In the genomic region with DNA sequence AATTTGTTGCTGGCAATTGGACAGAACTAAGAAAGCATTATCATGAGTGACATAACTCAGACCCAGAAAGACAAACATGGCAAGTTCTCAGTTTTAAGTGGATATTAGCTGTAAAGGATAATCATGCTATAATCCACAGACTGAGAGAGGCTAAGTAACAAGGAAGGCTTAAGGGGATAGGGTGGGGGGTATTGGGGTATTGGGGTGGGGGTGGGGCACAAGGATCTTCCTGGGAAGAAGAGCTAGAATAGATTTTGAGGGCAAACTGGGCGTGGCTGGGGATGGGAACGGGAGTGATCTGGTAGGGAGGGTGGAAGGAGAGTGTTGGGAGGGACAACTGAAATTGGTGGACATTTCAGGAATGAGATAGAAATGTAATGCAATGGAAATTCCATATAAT, we compare ENCODE assay signal across 19 mouse cellular contexts. TPM values are rescaled to one million over a fixed set of nuclear protein-coding genes. Genes with fewer than 3 reads are reported as not detected.
DNase-seq lines count a peak whose midpoint lies in the region; ATAC-seq and TF ChIP-seq lines count a peak whose summit lies in the region.
"Not testable (repeated sequence)": the region's sequence is repeated elsewhere in the genome, so short reads cannot be mapped to it uniquely, and the experiment has no call there.
"Had no signal": no experiment of that assay in that cellular context is flagged by ENCODE, and none has a peak within 500 bp of the region (broad histone marks: within the 10 kb centered on the region; RNA-seq: fewer than 3 reads in every experiment).

No protein-coding gene starts in this region.

- 30% methylated on average over 2 of the region's 2 CpGs for WGBS in embryonic facial prominence, embryonic 15.5 days
- 27% methylated on average over 2 of the region's 2 CpGs for WGBS in heart, embryonic 14.5 days
- 41% methylated on average over 2 of the region's 2 CpGs for WGBS in hindbrain, embryonic 14.5 days
- 38% methylated on average over 2 of the region's 2 CpGs for WGBS in kidney, postnatal 0 days
- WGBS in midbrain, embryonic 11.5 days: 32% methylated on average over 2 of the region's 2 CpGs

- H3K27me3 ChIP-seq in embryonic facial prominence, embryonic 15.5 days; heart, embryonic 14.5 days (ENCODE audit: control insufficient read depth, insufficient read depth, low read length); hindbrain, embryonic 14.5 days (ENCODE audit: control insufficient read depth, insufficient read depth, low read length); kidney, postnatal 0 days (ENCODE audit: insufficient read depth, low read length); midbrain, embryonic 11.5 days (ENCODE audit: control insufficient read depth, insufficient read depth, low read length): not testable (repeated sequence)

- ATAC-seq in embryonic facial prominence, embryonic 15.5 days (ENCODE audit: insufficient number of reproducible peaks, low FRiP score, low TSS enrichment, low read depth): 0 out of 2 replicates have a peak, but pooled peaks have one; percentile 60
- ATAC-seq in heart, embryonic 14.5 days (ENCODE audit: insufficient number of reproducible peaks, insufficient read depth, low FRiP score, low read depth): peak; percentile 56; the same call in 1 of the 2 replicates
- 0 out of 2 replicates have a peak, but pooled peaks have one; percentile 59 for ATAC-seq in hindbrain, embryonic 14.5 days (ENCODE audit: low FRiP score)
- ATAC-seq in kidney, postnatal 0 days (replicated peaks; ENCODE audit: low FRiP score, low read depth): 0 out of 2 replicates have a peak, but pooled peaks have one; percentile 65
- ATAC-seq in midbrain, embryonic 11.5 days (ENCODE audit: low FRiP score): 0 out of 2 replicates have a peak, but pooled peaks have one; percentile 57

- peak; percentile 14 for DNase-seq in hindbrain, embryonic 14.5 days (ENCODE audit: low spot score)
- not testable (repeated sequence) for DNase-seq in kidney, postnatal 0 days (ENCODE audit: low spot score)
- DNase-seq in midbrain, embryonic 11.5 days (ENCODE audit: low spot score, missing footprints): peak; percentile 73
- peak; percentile 22 for DNase-seq in retina, postnatal 1 day

- not testable (repeated sequence) for H3K4me2 ChIP-seq in embryonic facial prominence, embryonic 15.5 days (replicated peaks); heart, embryonic 14.5 days (ENCODE audit: low read length); hindbrain, embryonic 14.5 days (replicated peaks); kidney, postnatal 0 days (ENCODE audit: low read length); midbrain, embryonic 11.5 days

- not testable (repeated sequence) for H3K4me3 ChIP-seq in embryonic facial prominence, embryonic 15.5 days (replicated peaks); heart, embryonic 14.5 days (ENCODE audit: control insufficient read depth in 1 of 2, insufficient read depth in 1 of 2, low read depth in 1 of 2, low read length in 2 of 2); hindbrain, embryonic 14.5 days (replicated peaks; ENCODE audit: low read length); kidney, postnatal 0 days (replicated peaks; ENCODE audit: low read depth, low read length); midbrain, embryonic 11.5 days (ENCODE audit: low read depth, low read length)

- not testable (repeated sequence) for H3K36me3 ChIP-seq in embryonic facial prominence, embryonic 15.5 days; heart, embryonic 14.5 days (ENCODE audit: control insufficient read depth, insufficient read depth, low read length); hindbrain, embryonic 14.5 days (replicated peaks; ENCODE audit: control insufficient read depth, insufficient read depth); kidney, postnatal 0 days (ENCODE audit: insufficient read depth, low read length); midbrain, embryonic 11.5 days (ENCODE audit: control insufficient read depth, insufficient read depth, low read length)

- H3K4me1 ChIP-seq in embryonic facial prominence, embryonic 15.5 days; heart, embryonic 14.5 days (ENCODE audit: control insufficient read depth in 2 of 2, insufficient read depth in 2 of 2, low read length in 2 of 2); hindbrain, embryonic 14.5 days (replicated peaks; ENCODE audit: control insufficient read depth, insufficient read depth, low read length); kidney, postnatal 0 days (replicated peaks; ENCODE audit: insufficient read depth, low read length); midbrain, embryonic 11.5 days (ENCODE audit: control insufficient read depth, insufficient read depth, low read length): not testable (repeated sequence)

- H3K27ac ChIP-seq in embryonic facial prominence, embryonic 15.5 days (replicated peaks); heart, embryonic 14.5 days (replicated peaks in 1 of 2; ENCODE audit: control insufficient read depth in 1 of 2, insufficient read depth in 1 of 2, low read depth in 2 of 2, low read length in 2 of 2); hindbrain, embryonic 14.5 days; kidney, postnatal 0 days; midbrain, embryonic 11.5 days (ENCODE audit: low read depth, low read length): not testable (repeated sequence)

- not testable (repeated sequence) for H3K9me3 ChIP-seq in embryonic facial prominence, embryonic 15.5 days (replicated peaks); heart, embryonic 14.5 days (ENCODE audit: control insufficient read depth, low read length); hindbrain, embryonic 14.5 days (ENCODE audit: control insufficient read depth, low read length); kidney, postnatal 0 days (replicated peaks; ENCODE audit: low read length)
- H3K9me3 ChIP-seq in midbrain, embryonic 11.5 days (ENCODE audit: control insufficient read depth, low read length): peaks cover 12% of the 10 kb centered on the region

- not testable (repeated sequence) for TF ChIP-seq CTCF in kidney, postnatal 0 days (IDR thresholded peaks at IDR 0.05; ENCODE audit: low read depth)

- not testable (repeated sequence) for H3K9ac ChIP-seq in embryonic facial prominence, embryonic 15.5 days; heart, embryonic 14.5 days (ENCODE audit: low read length); hindbrain, embryonic 14.5 days; kidney, postnatal 0 days (ENCODE audit: low read depth, low read length); midbrain, embryonic 11.5 days (ENCODE audit: low read length)

RNA-seq across cellular contexts. Expression of a gene that starts 7.0 kb away (rescaled TPM):
- 0.23 TPM in 1 of 2 replicates, not detected in the other for polyA plus RNA-seq in embryonic facial prominence, embryonic 15.5 days (2015; fragmentation: Nextera tagmentation; extraction: Ambion mirVana)
- not detected in 2 replicates for polyA plus RNA-seq in heart, embryonic 14.5 days (2014; fragmentation: Nextera tagmentation; extraction: Ambion mirVana)
- polyA plus RNA-seq in hindbrain, embryonic 14.5 days (2014; fragmentation: Nextera tagmentation; extraction: Ambion mirVana): not detected in 2 replicates
- not detected in 2 replicates for polyA plus RNA-seq in kidney, postnatal 0 days (2015; fragmentation: Nextera tagmentation; extraction: Ambion mirVana)
- polyA plus RNA-seq in midbrain, embryonic 11.5 days (2014; fragmentation: Nextera tagmentation; extraction: Ambion mirVana): not detected in 2 replicates
- polyA plus RNA-seq: activated CD4-positive, CD25-positive, alpha-beta regulatory T cell, adult 4 months; brain, embryonic 14.5 days; cortical plate, adult 2 months; embryonic facial prominence, embryonic 10.5 days; embryonic facial prominence, embryonic 13.5 days; forebrain, embryonic 10.5 days; forebrain, embryonic 14.5 days; forebrain, postnatal 0 days; frontal cortex, adult 2 months; heart, embryonic 11.5 days; hindbrain, embryonic 13.5 days; intestine, embryonic 14.5 days had no signal

RNA-seq across cellular contexts. Expression of a gene that starts 45.7 kb away (rescaled TPM):
- 0.20 and 0.25 TPM in 2 replicates for polyA plus RNA-seq in embryonic facial prominence, embryonic 15.5 days (2015; fragmentation: Nextera tagmentation; extraction: Ambion mirVana)
- 0.36 and 0.69 TPM in 2 replicates for polyA plus RNA-seq in heart, embryonic 14.5 days (2014; fragmentation: Nextera tagmentation; extraction: Ambion mirVana)
- polyA plus RNA-seq in hindbrain, embryonic 14.5 days (2014; fragmentation: Nextera tagmentation; extraction: Ambion mirVana): not detected in 2 replicates
- not detected in 2 replicates for polyA plus RNA-seq in kidney, postnatal 0 days (2015; fragmentation: Nextera tagmentation; extraction: Ambion mirVana)
- polyA plus RNA-seq in midbrain, embryonic 11.5 days (2014; fragmentation: Nextera tagmentation; extraction: Ambion mirVana): not detected in 2 replicates
- polyA plus RNA-seq: activated CD4-positive, CD25-positive, alpha-beta regulatory T cell, adult 4 months; brain, embryonic 14.5 days; embryonic facial prominence, embryonic 10.5 days; embryonic facial prominence, embryonic 13.5 days; forebrain, embryonic 10.5 days; forebrain, embryonic 14.5 days; forebrain, postnatal 0 days; frontal cortex, adult 2 months; heart, embryonic 11.5 days; heart, postnatal 0 days; hindbrain, embryonic 13.5 days had no signal

RNA-seq across cellular contexts. Expression of a gene that starts 55.1 kb away (rescaled TPM):
- not detected in 2 replicates for polyA plus RNA-seq in embryonic facial prominence, embryonic 15.5 days (2015; fragmentation: Nextera tagmentation; extraction: Ambion mirVana)
- polyA plus RNA-seq in heart, embryonic 14.5 days (2014; fragmentation: Nextera tagmentation; extraction: Ambion mirVana): 0.35 TPM in 1 of 2 replicates, not detected in the other
- polyA plus RNA-seq in hindbrain, embryonic 14.5 days (2014; fragmentation: Nextera tagmentation; extraction: Ambion mirVana): not detected in 2 replicates
- polyA plus RNA-seq in kidney, postnatal 0 days (2015; fragmentation: Nextera tagmentation; extraction: Ambion mirVana): not detected in 2 replicates
- not detected in 2 replicates for polyA plus RNA-seq in midbrain, embryonic 11.5 days (2014; fragmentation: Nextera tagmentation; extraction: Ambion mirVana)
- polyA plus RNA-seq: activated CD4-positive, CD25-positive, alpha-beta regulatory T cell, adult 4 months; brain, embryonic 14.5 days; cortical plate, adult 2 months; embryonic facial prominence, embryonic 10.5 days; embryonic facial prominence, embryonic 13.5 days; forebrain, embryonic 10.5 days; forebrain, embryonic 14.5 days; forebrain, postnatal 0 days; frontal cortex, adult 2 months; heart, postnatal 0 days; hindbrain, embryonic 13.5 days had no signal
